Mouse (Mus musculus): ENCODE measurements around the gene Ttn. TPM values are rescaled to one million over a fixed set of nuclear protein-coding genes. Genes with fewer than 3 reads are reported as not detected.

Gene Ttn
- total RNA-seq, 2 experiments from 2014 or later, result under 0.01 TPM; not detected in 1

- no peak for ATAC-seq (replicated peaks; ENCODE audit: low FRiP score, poor library complexity, severe bottlenecking)
These were observed 15.8 kb downstream of the Ttn start for GRCm38 (mm10) chr2:76966582-76966981.

GRCm38 (mm10) chr2:76966013-76966412 is 16.3 kb downstream of the Ttn start:
- no peak for ATAC-seq (replicated peaks; ENCODE audit: low FRiP score, poor library complexity, severe bottlenecking)

GRCm38 (mm10) chr2:76965542-76965941 is 16.8 kb downstream of the Ttn start:
- no peak for ATAC-seq (replicated peaks; ENCODE audit: low FRiP score, poor library complexity, severe bottlenecking)

GRCm38 (mm10) chr2:76962045-76962432 is 20.3 kb downstream of the Ttn start:
- ATAC-seq (replicated peaks; ENCODE audit: low FRiP score, poor library complexity, severe bottlenecking), result no peak

- ATAC-seq (replicated peaks; ENCODE audit: low FRiP score, poor library complexity, severe bottlenecking), result no peak
These were observed 20.8 kb downstream of the Ttn start for GRCm38 (mm10) chr2:76961420-76962044.

- no peak for ATAC-seq (replicated peaks; ENCODE audit: low FRiP score, poor library complexity, severe bottlenecking)
These were observed 32.6 kb downstream of the Ttn start for GRCm38 (mm10) chr2:76949774-76950173.

- ATAC-seq (replicated peaks; ENCODE audit: low FRiP score, poor library complexity, severe bottlenecking), result no peak
These were observed 43.8 kb downstream of the Ttn start for GRCm38 (mm10) chr2:76938515-76938914.

- ATAC-seq (replicated peaks; ENCODE audit: low FRiP score, poor library complexity, severe bottlenecking), result no peak
These were observed 52.6 kb downstream of the Ttn start for GRCm38 (mm10) chr2:76929718-76930117.

GRCm38 (mm10) chr2:76928816-76929215 is 53.5 kb downstream of the Ttn start:
- no peak for ATAC-seq (replicated peaks; ENCODE audit: low FRiP score, poor library complexity, severe bottlenecking)

GRCm38 (mm10) chr2:76928298-76928697 is 54.0 kb downstream of the Ttn start:
- ATAC-seq (replicated peaks; ENCODE audit: low FRiP score, poor library complexity, severe bottlenecking), result no peak

GRCm38 (mm10) chr2:76926927-76927326 is 55.4 kb downstream of the Ttn start:
- no peak for ATAC-seq (replicated peaks; ENCODE audit: low FRiP score, poor library complexity, severe bottlenecking)

- ATAC-seq (replicated peaks; ENCODE audit: low FRiP score, poor library complexity, severe bottlenecking), result no peak
These were observed 67.4 kb downstream of the Ttn start for GRCm38 (mm10) chr2:76914959-76915358.

GRCm38 (mm10) chr2:76908705-76909457 is 73.5 kb downstream of the Ttn start:
- ATAC-seq (replicated peaks; ENCODE audit: low FRiP score, poor library complexity, severe bottlenecking), result no peak

GRCm38 (mm10) chr2:76903351-76903750 is 79.0 kb downstream of the Ttn start:
- no peak for ATAC-seq (replicated peaks; ENCODE audit: low FRiP score, poor library complexity, severe bottlenecking)

GRCm38 (mm10) chr2:76901476-76902086 is 80.8 kb downstream of the Ttn start:
- no peak for ATAC-seq (replicated peaks; ENCODE audit: low FRiP score, poor library complexity, severe bottlenecking)

GRCm38 (mm10) chr2:76899886-76900285 is 82.5 kb downstream of the Ttn start:
- no peak for ATAC-seq (replicated peaks; ENCODE audit: low FRiP score, poor library complexity, severe bottlenecking)

GRCm38 (mm10) chr2:76896990-76897389 is 85.4 kb downstream of the Ttn start:
- ATAC-seq (replicated peaks; ENCODE audit: low FRiP score, poor library complexity, severe bottlenecking), result no peak

- ATAC-seq (replicated peaks; ENCODE audit: low FRiP score, poor library complexity, severe bottlenecking), result no peak
These were observed 87.0 kb downstream of the Ttn start for GRCm38 (mm10) chr2:76895327-76895726.

- ATAC-seq (replicated peaks; ENCODE audit: low FRiP score, poor library complexity, severe bottlenecking), result no peak
These were observed 93.6 kb downstream of the Ttn start for GRCm38 (mm10) chr2:76888721-76889120.

GRCm38 (mm10) chr2:76885855-76886254 is 96.5 kb downstream of the Ttn start:
- no peak for ATAC-seq (replicated peaks; ENCODE audit: low FRiP score, poor library complexity, severe bottlenecking)

- ATAC-seq (replicated peaks; ENCODE audit: low FRiP score, poor library complexity, severe bottlenecking), result no peak
These were observed 100.9 kb downstream of the Ttn start for GRCm38 (mm10) chr2:76881406-76881805.

Data from erythroblast, adult 5-6 weeks (primary cell).